8 mouse cellular contexts compared by ENCODE assay signal in the genomic region with DNA sequence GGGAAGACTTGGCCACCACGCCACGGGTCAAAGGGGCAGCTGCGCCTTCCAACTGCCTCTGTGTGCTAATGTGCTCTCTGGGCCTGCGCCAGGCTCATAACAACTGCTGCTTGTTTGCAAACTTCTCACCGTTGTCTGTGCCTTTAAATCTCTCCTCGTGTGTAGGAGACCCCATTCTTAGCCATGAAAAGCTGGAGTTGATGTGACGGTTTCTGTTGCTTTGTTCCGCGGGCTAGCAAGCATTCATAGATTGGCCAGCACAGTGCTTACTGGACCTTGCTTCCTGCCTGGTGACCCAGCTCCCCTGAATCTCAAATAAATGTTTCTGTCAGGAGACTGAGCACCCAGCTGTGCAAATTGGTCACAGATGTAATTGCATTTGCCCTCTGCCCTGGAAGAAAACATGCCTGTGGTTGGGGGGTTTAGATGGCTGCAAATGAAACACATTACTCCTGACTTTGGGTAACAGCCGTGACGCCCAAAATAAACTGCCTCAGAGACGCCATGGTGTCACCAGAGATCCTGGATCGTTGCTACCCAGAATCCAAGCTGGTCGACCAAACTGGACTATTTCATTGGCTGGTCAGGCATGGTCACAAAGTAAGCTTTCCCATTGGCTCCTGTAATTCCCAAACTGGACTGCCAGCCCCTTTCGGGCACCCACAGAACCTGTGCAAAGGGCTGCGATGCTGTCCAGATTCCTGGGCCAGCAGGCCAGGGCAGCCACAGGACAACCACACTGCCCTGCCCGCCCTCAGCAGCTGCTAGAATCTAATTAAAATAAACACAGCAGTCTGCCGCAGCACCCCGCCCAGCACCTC. TPM values are rescaled to one million over a fixed set of nuclear protein-coding genes. Genes with fewer than 3 reads are reported as not detected.
DNase-seq lines count a peak whose midpoint lies in the region; ATAC-seq lines count a peak whose summit lies in the region.

No protein-coding gene starts in this region.

- peak; percentile 46 for DNase-seq in adrenal gland, postnatal 10 days
- no peak for DNase-seq in adrenal gland, adult 8-10 months
- peak; percentile 64 for DNase-seq in hindbrain, embryonic 14.5 days (ENCODE audit: low spot score)
- peak; percentile 33 to 39 for DNase-seq in spleen, adult 18-20 months
- DNase-seq in frontal cortex, postnatal 25 days (ENCODE audit: low spot score in 2 of 2) = no peak
- no peak for DNase-seq in adrenal gland, postnatal 25 days

- H3K27me3 ChIP-seq in hindbrain, embryonic 14.5 days (ENCODE audit: control insufficient read depth, insufficient read depth, low read length) = peaks cover 15% of the 10 kb centered on the region
- no peaks in the 10 kb centered on the region for H3K27me3 ChIP-seq in lung, embryonic 16.5 days (ENCODE audit: control insufficient read depth, insufficient read depth, low read depth, low read length)

- WGBS in hindbrain, embryonic 14.5 days = 10% methylated on average over 19 of the region's 19 CpGs
- 29% methylated on average over 19 of the region's 19 CpGs for WGBS in lung, embryonic 16.5 days

- no peaks in the 10 kb centered on the region for H3K9me3 ChIP-seq in hindbrain, embryonic 14.5 days (ENCODE audit: control insufficient read depth, low read length)
- H3K9me3 ChIP-seq in lung, embryonic 16.5 days (ENCODE audit: control insufficient read depth, low read length) = no peaks in the 10 kb centered on the region

- H3K4me2 ChIP-seq in hindbrain, embryonic 14.5 days (replicated peaks) = peak overlapping the region; percentile 11
- peak overlapping the region; percentile 14; the same call in 1 of the 2 replicates for H3K4me2 ChIP-seq in lung, embryonic 16.5 days (ENCODE audit: low read depth, low read length)

- peak; percentile 65 for ATAC-seq in hindbrain, embryonic 14.5 days (ENCODE audit: low FRiP score)
- ATAC-seq in lung, embryonic 16.5 days (ENCODE audit: low read depth) = peak; percentile 47; the same call in 1 of the 2 replicates

- 0 out of 2 replicates have a peak overlapping the region, but pooled peaks have one; percentile 3 for H3K27ac ChIP-seq in brown adipose tissue, adult 24 weeks (replicated peaks; ENCODE audit: low read depth, low read length)
- H3K27ac ChIP-seq in hindbrain, embryonic 14.5 days = peak overlapping the region; percentile 32; the same call in 1 of the 2 replicates
- H3K27ac ChIP-seq in lung, embryonic 16.5 days (ENCODE audit: low read length) = peak overlapping the region; percentile 3; the same call in 1 of the 2 replicates

- H3K36me3 ChIP-seq in hindbrain, embryonic 14.5 days (replicated peaks; ENCODE audit: control insufficient read depth, insufficient read depth) = no peaks in the 10 kb centered on the region
- H3K36me3 ChIP-seq in lung, embryonic 16.5 days (ENCODE audit: control insufficient read depth, insufficient read depth, low read length) = no peaks in the 10 kb centered on the region

- H3K4me3 ChIP-seq in brown adipose tissue, adult 24 weeks (ENCODE audit: insufficient read depth, low read depth, low read length) = peak overlapping the region; percentile 0; the same call in 1 of the 2 replicates
- no peak overlapping the region for H3K4me3 ChIP-seq in hindbrain, embryonic 14.5 days (replicated peaks; ENCODE audit: low read length)
- no peak overlapping the region for H3K4me3 ChIP-seq in lung, embryonic 16.5 days (ENCODE audit: low read length)

- H3K4me1 ChIP-seq in brown adipose tissue, adult 24 weeks (ENCODE audit: control insufficient read depth, insufficient read depth, insufficient read length, low read length) = peaks cover 3% of the 10 kb centered on the region; the same call in 1 of the 2 replicates
- H3K4me1 ChIP-seq in hindbrain, embryonic 14.5 days (replicated peaks; ENCODE audit: control insufficient read depth, insufficient read depth, low read length) = peaks cover 15% of the 10 kb centered on the region
- peaks cover 11% of the 10 kb centered on the region for H3K4me1 ChIP-seq in lung, embryonic 16.5 days (replicated peaks; ENCODE audit: control insufficient read depth, insufficient read depth, low read length)

- no peak overlapping the region for H3K9ac ChIP-seq in hindbrain, embryonic 14.5 days
- peak overlapping the region; percentile 21; the same call in 1 of the 2 replicates for H3K9ac ChIP-seq in lung, embryonic 16.5 days (ENCODE audit: low read length)

RNA-seq across cellular contexts. Expression of a gene that starts 37.6 kb away (rescaled TPM):
- total RNA-seq in adrenal gland, postnatal 10 days (2021) = 100 to 1,000 TPM; 118 to 230 TPM
- total RNA-seq in adrenal gland, adult 8-10 months (2022) = 10 to 100 TPM; 19.0 to 42.8 (median 24.0) TPM
- polyA plus RNA-seq in brown adipose tissue, adult 24 weeks (2012; ENCODE audit: insufficient read depth, insufficient read length, missing spikeins) = 74.5 and 79.6 TPM in 2 replicates
- 35.5 and 39.5 TPM in 2 replicates for polyA plus RNA-seq in hindbrain, embryonic 14.5 days (2014; fragmentation: Nextera tagmentation; extraction: Ambion mirVana)
- polyA plus RNA-seq in lung, embryonic 16.5 days (2015; fragmentation: Nextera tagmentation; extraction: Ambion mirVana) = 23.4 and 29.2 TPM in 2 replicates
- total RNA-seq in adrenal gland, postnatal 25 days (2021) = 26.6 and 29.0 TPM in 2 replicates

Comparison
In these comparisons a context has a peak if more than half of its experiments do, and no peak if none do; other contexts are left out.
1. DNase-seq: peak in adrenal gland, postnatal 10 days (single experiment), hindbrain, embryonic 14.5 days (single experiment) and spleen, adult 18-20 months (2 of 2); none in adrenal gland, adult 8-10 months (single experiment), frontal cortex, postnatal 25 days (0 of 2) and adrenal gland, postnatal 25 days (single experiment).
2. Peak in every context shown above with its lines, with median percentiles within 50 percentile points of each other: H3K27ac ChIP-seq.